ENCODE assay signal across 8 mouse cellular contexts in genomic region chr17:35194844-35195630, GRCm38 (mm10). TPM values are rescaled to one million over a fixed set of nuclear protein-coding genes. Genes with fewer than 3 reads are reported as not detected.
DNase-seq lines count a peak whose midpoint lies in the region; ATAC-seq and TF ChIP-seq lines count a peak whose summit lies in the region.

No protein-coding gene starts in this region.

- 25% methylated on average over 19 of the region's 19 CpGs for WGBS in thymus, adult 2 months
- 35% methylated on average over 18 of the region's 19 CpGs for WGBS in liver, embryonic 16.5 days (ENCODE audit: insufficient replicate concordance)

- peak overlapping the region; percentile 76 for H3K4me2 ChIP-seq in liver, embryonic 16.5 days (ENCODE audit: low read depth, low read length)

- peaks cover 14% of the 10 kb centered on the region for H3K4me1 ChIP-seq in erythroblast, embryonic 14.5 days (ENCODE audit: control insufficient read depth)
- H3K4me1 ChIP-seq in thymus, adult 2 months (replicated peaks; ENCODE audit: control insufficient read depth, insufficient read depth, low read length), result peaks cover 49% of the 10 kb centered on the region
- peaks cover 11% of the 10 kb centered on the region for H3K4me1 ChIP-seq in liver, embryonic 16.5 days (ENCODE audit: control insufficient read depth, low read depth, low read length)

- H3K4me3 ChIP-seq in erythroblast, embryonic 14.5 days (replicated peaks), result peak overlapping the region; percentile 48
- peak overlapping the region; percentile 67 for H3K4me3 ChIP-seq in thymus, adult 2 months (ENCODE audit: control insufficient read depth, insufficient read depth, low read length)
- peak overlapping the region; percentile 55 for H3K4me3 ChIP-seq in liver, embryonic 16.5 days (ENCODE audit: low read depth, low read length)

- H3K9ac ChIP-seq in liver, embryonic 16.5 days (ENCODE audit: low read depth, low read length), result peak overlapping the region; percentile 55

- no peaks in the 10 kb centered on the region for H3K36me3 ChIP-seq in erythroblast, embryonic 14.5 days (ENCODE audit: control insufficient read depth)
- no peaks in the 10 kb centered on the region for H3K36me3 ChIP-seq in thymus, adult 2 months (ENCODE audit: control insufficient read depth, insufficient read depth, low read length)
- no peaks in the 10 kb centered on the region for H3K36me3 ChIP-seq in liver, embryonic 16.5 days (ENCODE audit: control insufficient read depth, insufficient read depth)

- TF ChIP-seq CTCF in thymus, adult 2 months (IDR thresholded peaks at IDR 0.05; ENCODE audit: borderline replicate concordance, control insufficient read depth, extremely low read depth, insufficient read depth, low read length, poor library complexity), result no peak

- DNase-seq in thymus, adult 2 months, result peak; percentile 53
- DNase-seq in thymus, postnatal 10 days (ENCODE audit: low spot score in 2 of 2), result no peak
- peak; percentile 62 for DNase-seq in thymus, postnatal 4 days
- no peak for DNase-seq in lung, postnatal 10 days
- no peak for DNase-seq in cerebellum, adult 11 months

- no peak for TF ChIP-seq POLR2A in thymus, adult 2 months (IDR thresholded peaks at IDR 0.05; ENCODE audit: control insufficient read depth, extremely low read depth, insufficient read depth, low read length, poor library complexity)

- H3K9me3 ChIP-seq in erythroblast, embryonic 14.5 days (ENCODE audit: control insufficient read depth, low read length), result no peaks in the 10 kb centered on the region
- H3K9me3 ChIP-seq in liver, embryonic 16.5 days (replicated peaks; ENCODE audit: control insufficient read depth, low read length), result no peaks in the 10 kb centered on the region

- no peak for ATAC-seq in erythroblast, adult 5-6 weeks (replicated peaks; ENCODE audit: low FRiP score, poor library complexity, severe bottlenecking)
- ATAC-seq in liver, embryonic 16.5 days (ENCODE audit: low read depth), result peak; percentile 10; the same call in 1 of the 2 replicates

- H3K27me3 ChIP-seq in erythroblast, embryonic 14.5 days (ENCODE audit: control insufficient read depth), result peaks cover 47% of the 10 kb centered on the region
- H3K27me3 ChIP-seq in thymus, adult 2 months (ENCODE audit: control insufficient read depth, insufficient read depth, low read length), result no peaks in the 10 kb centered on the region
- peaks cover 31% of the 10 kb centered on the region for H3K27me3 ChIP-seq in liver, embryonic 16.5 days (ENCODE audit: control insufficient read depth, insufficient read depth, low read depth, low read length)

- H3K27ac ChIP-seq in thymus, adult 2 months (ENCODE audit: control insufficient read depth, insufficient read depth, low read length), result peak overlapping the region; percentile 96
- H3K27ac ChIP-seq in liver, embryonic 16.5 days (ENCODE audit: low read length), result peak overlapping the region; percentile 24; the same call in 1 of the 2 replicates

RNA-seq across cellular contexts. Expression of gene Ltb, which starts 0.8 kb away (rescaled TPM):
- 0.07 and 0.08 TPM in 2 replicates for polyA plus RNA-seq in erythroblast, embryonic 14.5 days (2012)
- 4.6 TPM in 1 of 2 replicates, not detected in the other for total RNA-seq in erythroblast, adult 5-6 weeks (2015; ENCODE audit: low replicate concordance)
- total RNA-seq in erythroblast, adult 5-6 weeks (2017; ENCODE audit: low replicate concordance), result 1.7 and 3.8 TPM in 2 replicates
- polyA plus RNA-seq in thymus, adult 2 months (2012; rRNA removed), result 358 and 375 TPM in 2 replicates
- 1.2 and 2.4 TPM in 2 replicates for polyA plus RNA-seq in liver, embryonic 16.5 days (2015; fragmentation: Nextera tagmentation; extraction: Ambion mirVana)

RNA-seq across cellular contexts. Expression of gene Tnf, which starts 6.8 kb away (rescaled TPM):
- polyA plus RNA-seq in erythroblast, embryonic 14.5 days (2012), result 0.07 and 0.09 TPM in 2 replicates
- 10.7 and 19.2 TPM in 2 replicates for total RNA-seq in erythroblast, adult 5-6 weeks (2015; ENCODE audit: low replicate concordance)
- total RNA-seq in erythroblast, adult 5-6 weeks (2017; ENCODE audit: low replicate concordance), result 2.8 and 8.3 TPM in 2 replicates
- polyA plus RNA-seq in thymus, adult 2 months (2012; rRNA removed), result 11.3 and 11.4 TPM in 2 replicates
- 0.36 and 0.48 TPM in 2 replicates for polyA plus RNA-seq in liver, embryonic 16.5 days (2015; fragmentation: Nextera tagmentation; extraction: Ambion mirVana)

RNA-seq across cellular contexts. Expression of gene Lst1, which starts 6.8 kb away (rescaled TPM):
- polyA plus RNA-seq in erythroblast, embryonic 14.5 days (2012), result not detected in 2 replicates
- total RNA-seq in erythroblast, adult 5-6 weeks (2015; ENCODE audit: low replicate concordance), result 55.5 and 77.7 TPM in 2 replicates
- total RNA-seq in erythroblast, adult 5-6 weeks (2017; ENCODE audit: low replicate concordance), result 32.2 and 57.3 TPM in 2 replicates
- polyA plus RNA-seq in thymus, adult 2 months (2012; rRNA removed), result 30.7 and 49.6 TPM in 2 replicates
- polyA plus RNA-seq in liver, embryonic 16.5 days (2015; fragmentation: Nextera tagmentation; extraction: Ambion mirVana), result 38.8 and 41.4 TPM in 2 replicates

RNA-seq across cellular contexts. Expression of gene Lta, which starts 10.1 kb away (rescaled TPM):
- polyA plus RNA-seq in erythroblast, embryonic 14.5 days (2012), result 0.03 TPM in 1 of 2 replicates, not detected in the other
- not detected in 2 replicates for total RNA-seq in erythroblast, adult 5-6 weeks (2015; ENCODE audit: low replicate concordance)
- not detected in 2 replicates for total RNA-seq in erythroblast, adult 5-6 weeks (2017; ENCODE audit: low replicate concordance)
- polyA plus RNA-seq in thymus, adult 2 months (2012; rRNA removed), result 14.4 and 14.5 TPM in 2 replicates
- polyA plus RNA-seq in liver, embryonic 16.5 days (2015; fragmentation: Nextera tagmentation; extraction: Ambion mirVana), result not detected in 2 replicates

RNA-seq across cellular contexts. Expression of gene Aif1, which starts 19.2 kb away (rescaled TPM):
- 0.27 TPM in 1 of 2 replicates, not detected in the other for polyA plus RNA-seq in erythroblast, embryonic 14.5 days (2012)
- 14.4 and 19.8 TPM in 2 replicates for total RNA-seq in erythroblast, adult 5-6 weeks (2015; ENCODE audit: low replicate concordance)
- total RNA-seq in erythroblast, adult 5-6 weeks (2017; ENCODE audit: low replicate concordance), result 8.7 and 15.8 TPM in 2 replicates
- 5.4 and 8.9 TPM in 2 replicates for polyA plus RNA-seq in thymus, adult 2 months (2012; rRNA removed)
- polyA plus RNA-seq in liver, embryonic 16.5 days (2015; fragmentation: Nextera tagmentation; extraction: Ambion mirVana), result 22.8 and 23.2 TPM in 2 replicates

Comparison
In these comparisons a context has a peak if more than half of its experiments do, and no peak if none do; other contexts are left out.
1. DNase-seq: peak in thymus, adult 2 months (single experiment) and thymus, postnatal 4 days (single experiment); none in thymus, postnatal 10 days (0 of 2), lung, postnatal 10 days (single experiment) and cerebellum, adult 11 months (single experiment).
2. RNA of gene Ltb, which starts 0.8 kb away (polyA plus RNA-seq): 358 to 375 TPM in thymus, adult 2 months; 1.2 to 2.4 TPM in liver, embryonic 16.5 days and 0.07 to 0.08 TPM in erythroblast, embryonic 14.5 days; every median in the first group is over 100 times any median in the second.
3. RNA of gene Lst1, which starts 6.8 kb away (polyA plus RNA-seq): 30.7 to 49.6 TPM in thymus, adult 2 months and 38.8 to 41.4 TPM in liver, embryonic 16.5 days; not detected in erythroblast, embryonic 14.5 days; every median in the first group is over 10 times any median in the second.
4. Peak in every context shown above with its lines, with median percentiles within 50 percentile points of each other: H3K4me3 ChIP-seq.